Mouse (Mus musculus) kidney, adult 2 months (tissue): ENCODE measurements around the gene 9230104L09Rik. TPM values are rescaled to one million over a fixed set of nuclear protein-coding genes. Genes with fewer than 3 reads are reported as not detected.
A peak's percentile ranks its signal among the peaks of the same experiment; 100 is the strongest.

Experiments used
- DNase-seq: peaks from one replicate; pipeline ENCODE4 v3.0.0; 2021
- H3K27ac ChIP-seq: fragments of 200-500 bp; 2 replicates; pipeline ENCODE4 v1.5.1; 2012; ENCODE audit warnings: low read depth, low read length, control low read depth, inconsistent platforms; ENCODE audit not compliant: insufficient read depth
- H3K27me3 ChIP-seq: fragments of 200-500 bp; replicated peaks from 2 replicates; pipeline ENCODE4 v1.6.1; 2012; ENCODE audit warnings: mild to moderate bottlenecking, moderate library complexity, low read length, inconsistent platforms; ENCODE audit not compliant: control insufficient read depth, insufficient read depth
- H3K36me3 ChIP-seq: fragments of 200-500 bp; 2 replicates; pipeline ENCODE4 v1.6.1; 2012; ENCODE audit warnings: mild to moderate bottlenecking, moderate library complexity, low read length, inconsistent platforms; ENCODE audit not compliant: control insufficient read depth, insufficient read depth
- H3K4me1 ChIP-seq: fragments of 200-500 bp; 2 replicates; pipeline ENCODE4 v1.6.1; 2011; ENCODE audit warnings: low read length; ENCODE audit not compliant: control insufficient read depth, insufficient read depth
- H3K4me3 ChIP-seq: fragments of 200-500 bp; 2 replicates; pipeline ENCODE4 v1.5.1; 2011; ENCODE audit warnings: mild to moderate bottlenecking, low read depth, low read length, control low read depth; ENCODE audit not compliant: insufficient read depth
- CTCF ChIP-seq: fragments of 200-500 bp; conservative IDR thresholded peaks from 2 replicates; pipeline ENCODE4 v1.5.1; 2011; ENCODE audit warnings: low read depth, mild to moderate bottlenecking, control low read depth, low read length, moderate library complexity, mixed read lengths; ENCODE audit not compliant: insufficient read depth, insufficient read length
- POLR2A ChIP-seq: fragments of 200-500 bp; IDR thresholded peaks from one replicate; pipeline ENCODE4 v1.6.1; 2011; ENCODE audit warnings: low read depth, low read length, control low read depth
- WGBS: fragments of 180-500 bp; shearing (Covaris S2); methylation state at CpG from one replicate; pipeline ENCODE4 v1.1.7; 2018; 5-methylcytosine and 5-hydroxymethylcytosine counted together
- polyA plus RNA-seq: library from polyadenylated mRNA; depleted of rRNA; stranded (reverse); fragments of >200 nt; gene quantifications from 2 replicates; pipeline ENCODE4 v1.2.3, GENCODE M21; 2012; rRNA removed

9230104L09Rik gene
- polyA plus RNA-seq = not detected in 2 replicates

GRCm38 (mm10) chr2:148864966-148865365 lies at the start of gene 9230104L09Rik:
TSS of gene 9230104L09Rik (minus strand) at chr2:148865038.
- Histone ChIP-seq H3K36me3 (no peaks in the 10 kb centered on the region), H3K27me3 (no peaks in the 10 kb centered on the region), H3K4me1 (no peaks in the 10 kb centered on the region), H3K4me3 (no peak within 1 kb of the TSS), H3K27ac (no peak within 1 kb of the TSS)
- TF ChIP-seq POLR2A = no peak
- TF ChIP-seq CTCF = no peak
- WGBS = 56% methylated on average over 2 of the region's 2 CpGs
- no peak for DNase-seq

- WGBS = 9% methylated on average over 5 of the region's 5 CpGs
- Histone ChIP-seq H3K27me3 (no peaks in the 10 kb centered on the region), H3K4me1 (no peaks in the 10 kb centered on the region), H3K4me3 (0 out of 2 replicates have a peak overlapping the region, but pooled peaks have one; percentile 5), H3K36me3 (no peaks in the 10 kb centered on the region), H3K27ac (no peak overlapping the region)
- DNase-seq = peak; percentile 69
- no peak for TF ChIP-seq POLR2A
- peak; percentile 66 for TF ChIP-seq CTCF
Measured at GRCm38 (mm10) chr2:148902286-148902685, 37.4 kb upstream of the 9230104L09Rik start.

- DNase-seq = no peak
- no peaks in the 10 kb centered on the region for H3K4me1 ChIP-seq
- TF ChIP-seq POLR2A = no peak
- TF ChIP-seq CTCF = no peak
- no peaks in the 10 kb centered on the region for H3K27me3 ChIP-seq
- H3K4me3 ChIP-seq = no peak overlapping the region
- WGBS = 53% methylated on average over 4 of the region's 4 CpGs
- no peaks in the 10 kb centered on the region for H3K36me3 ChIP-seq
- no peak overlapping the region for H3K27ac ChIP-seq
Measured at GRCm38 (mm10) chr2:148900305-148900704, 35.5 kb upstream of the 9230104L09Rik start.

GRCm38 (mm10) chr2:148896219-148896618 lies 31.4 kb upstream of the 9230104L09Rik start:
- H3K4me3 ChIP-seq = no peak overlapping the region
- no peak overlapping the region for H3K27ac ChIP-seq
- no peaks in the 10 kb centered on the region for H3K4me1 ChIP-seq
- WGBS = 52% methylated on average over 1 of the region's 1 CpGs
- TF ChIP-seq POLR2A (no peak), CTCF (no peak)
- H3K36me3 ChIP-seq = no peaks in the 10 kb centered on the region
- no peaks in the 10 kb centered on the region for H3K27me3 ChIP-seq
- DNase-seq = no peak

- Histone ChIP-seq H3K27me3 (no peaks in the 10 kb centered on the region), H3K36me3 (no peaks in the 10 kb centered on the region), H3K4me3 (no peak overlapping the region), H3K4me1 (no peaks in the 10 kb centered on the region), H3K27ac (no peak overlapping the region)
- no peak for DNase-seq
- TF ChIP-seq POLR2A (no peak), CTCF (no peak)
Measured at GRCm38 (mm10) chr2:148893107-148893506, 28.3 kb upstream of the 9230104L09Rik start.

GRCm38 (mm10) chr2:148890021-148890851 lies 25.4 kb upstream of the 9230104L09Rik start:
- 73% methylated on average over 5 of the region's 5 CpGs for WGBS
- Histone ChIP-seq H3K27ac (no peak overlapping the region), H3K27me3 (no peaks in the 10 kb centered on the region), H3K4me3 (no peak overlapping the region), H3K36me3 (no peaks in the 10 kb centered on the region), H3K4me1 (no peaks in the 10 kb centered on the region)
- DNase-seq = no peak
- TF ChIP-seq CTCF = no peak
- no peak for TF ChIP-seq POLR2A

- no peaks in the 10 kb centered on the region for H3K36me3 ChIP-seq
- no peaks in the 10 kb centered on the region for H3K4me1 ChIP-seq
- no peak for DNase-seq
- no peak overlapping the region for H3K27ac ChIP-seq
- no peak for TF ChIP-seq POLR2A
- TF ChIP-seq CTCF = no peak
- H3K27me3 ChIP-seq = no peaks in the 10 kb centered on the region
- no peak overlapping the region for H3K4me3 ChIP-seq
- WGBS = 78% methylated on average over 3 of the region's 3 CpGs
Measured at GRCm38 (mm10) chr2:148889331-148890010, 24.6 kb upstream of the 9230104L09Rik start.
